Mouse (Mus musculus) lung, postnatal 0 days (tissue): ENCODE measurements around the gene Gm38431.

Source experiments
- CTCF ChIP-seq: IDR thresholded peaks from 2 replicates; pipeline ENCODE4 v1.5.1; 2016; ENCODE audit warnings: antibody characterized with exemption, mild to moderate bottlenecking
- EP300 ChIP-seq: IDR thresholded peaks from 2 replicates; pipeline ENCODE4 v1.6.1; 2016; ENCODE audit warnings: antibody characterized with exemption, mild to moderate bottlenecking, control low read depth

GRCm38 (mm10) chr9:21062928-21063327 lies 28.9 kb downstream of the Gm38431 start:
- TF ChIP-seq CTCF (no peak), EP300 (no peak)
